Mouse (Mus musculus) liver, embryonic 14.5 days (tissue): ENCODE measurements at regions not wholly inside any gene's neighbourhood (a gene's known extent, or its start where the extent isn't known, plus 50 kb on each side); places are given as distances from the start of the nearest gene placed in this dataset.

Experiments
- ATAC-seq: fragments of 200-750 bp; cut with Nextera tagmentation; 2 replicates; pipeline ENCODE4 v1.8.0; 2017; ENCODE audit warnings: moderate number of reproducible peaks, mild to moderate bottlenecking, moderate library complexity; ENCODE audit not compliant: insufficient read depth
- DNase-seq, 3 experiments: peaks; one replicate each; pipeline ENCODE4 v3.0.0-alpha.2; 2012 to 2013; ENCODE audit warnings: low read depth in 3 of 3, low spot score in 3 of 3
- H3K27ac ChIP-seq: fragments of 300-500 bp; sonication (generic); 2 replicates; pipeline ENCODE4 v1.5.1; 2014; ENCODE audit warnings: moderate library complexity, mild to moderate bottlenecking, control low read depth, inconsistent platforms
- H3K27me3 ChIP-seq: fragments of 300-500 bp; sonication (generic); 2 replicates; pipeline ENCODE4 v1.6.1; 2014; ENCODE audit warnings: mild to moderate bottlenecking, low read length, moderate library complexity; ENCODE audit not compliant: control insufficient read depth, insufficient read depth
- H3K36me3 ChIP-seq: fragments of 300-500 bp; sonication (generic); replicated peaks from 2 replicates; pipeline ENCODE4 v1.6.1; 2014; ENCODE audit warnings: low read depth; ENCODE audit not compliant: control insufficient read depth, insufficient read depth
- H3K4me1 ChIP-seq, 2 experiments: fragments of 200-500 bp in 1 of 2; fragments of 300-500 bp in 1 of 2; sonication (generic) in 1 of 2; replicated peaks; 2 replicates each; pipeline ENCODE4 v1.6.1; 2012 to 2014; ENCODE audit warnings: antibody characterized with exemption in 1 of 2, inconsistent platforms in 1 of 2, low read length in 1 of 2; ENCODE audit not compliant: control insufficient read depth in 2 of 2, insufficient read depth in 2 of 2
- H3K4me2 ChIP-seq: fragments of 300-500 bp; sonication (generic); 2 replicates; pipeline ENCODE4 v1.6.1; 2014; ENCODE audit warnings: low read depth, mild to moderate bottlenecking, control low read depth, moderate library complexity
- H3K4me3 ChIP-seq, 2 experiments: fragments of 200-500 bp in 1 of 2; fragments of 300-500 bp in 1 of 2; sonication (generic) in 1 of 2; 2 replicates each; pipeline ENCODE4 v1.5.1; 2012 to 2014; ENCODE audit warnings: low read depth in 2 of 2, low read length in 2 of 2, mild to moderate bottlenecking in 2 of 2, control low read depth in 1 of 2, inconsistent platforms in 1 of 2, moderate library complexity in 1 of 2; ENCODE audit not compliant: insufficient read depth in 1 of 2
- H3K9ac ChIP-seq: fragments of 300-500 bp; sonication (generic); replicated peaks from 2 replicates; pipeline ENCODE4 v1.6.1; 2014; ENCODE audit warnings: mild to moderate bottlenecking, control low read depth, moderate library complexity
- H3K9me3 ChIP-seq: fragments of 300-500 bp; sonication (generic); 2 replicates; pipeline ENCODE4 v1.6.1; 2016; ENCODE audit warnings: low read length, mixed read lengths; ENCODE audit not compliant: control insufficient read depth
- CTCF ChIP-seq: IDR thresholded peaks from 2 replicates; pipeline ENCODE4 v1.5.1; 2016; ENCODE audit warnings: antibody characterized with exemption, low read depth, control low read depth
- EP300 ChIP-seq: IDR thresholded peaks from 2 replicates; pipeline ENCODE4 v1.6.1; 2016; ENCODE audit warnings: antibody characterized with exemption, low read depth
- WGBS: fragments of 180-500 bp; shearing (Covaris S2); extraction: QIAGEN DNeasy Blood & Tissue Kit; methylation state at CpG from one replicate; pipeline ENCODE4 v1.1.7; 2014; ENCODE audit not compliant: insufficient replicate concordance; 5-methylcytosine and 5-hydroxymethylcytosine counted together

GRCm38 (mm10) chr17:45830324-45830723, 96.7 kb upstream of the 1600014C23Rik start:
- no peak for ATAC-seq
- no peaks in the 10 kb centered on the region for H3K36me3 ChIP-seq
- no peaks in the 10 kb centered on the region for H3K4me1 ChIP-seq
- no peak overlapping the region for H3K4me3 ChIP-seq
- 60% methylated on average over 5 of the region's 5 CpGs for WGBS
- no peak overlapping the region for H3K9ac ChIP-seq
- no peaks in the 10 kb centered on the region for H3K27me3 ChIP-seq
- no peak for DNase-seq
- no peak overlapping the region for H3K4me2 ChIP-seq
- H3K9me3 ChIP-seq: no peaks in the 10 kb centered on the region
- H3K27ac ChIP-seq: no peak overlapping the region
- peak; percentile 56 for TF ChIP-seq CTCF
- no peak for TF ChIP-seq EP300

- WGBS: 69% methylated on average over 9 of the region's 9 CpGs
- Histone ChIP-seq H3K9me3 (no peaks in the 10 kb centered on the region), H3K4me1 (no peaks in the 10 kb centered on the region), H3K36me3 (no peaks in the 10 kb centered on the region), H3K4me2 (no peak overlapping the region), H3K9ac (no peak overlapping the region), H3K27me3 (no peaks in the 10 kb centered on the region), H3K4me3 (no peak overlapping the region), H3K27ac (no peak overlapping the region)
- DNase-seq (no peak), ATAC-seq (no peak)
- TF ChIP-seq CTCF: no peak
- no peak for TF ChIP-seq EP300
Measured at GRCm38 (mm10) chr17:45829571-45829970, 95.9 kb upstream of the 1600014C23Rik start.

- Histone ChIP-seq H3K36me3 (no peaks in the 10 kb centered on the region), H3K4me1 (no peaks in the 10 kb centered on the region), H3K27me3 (no peaks in the 10 kb centered on the region), H3K9ac (no peak overlapping the region), H3K4me2 (no peak overlapping the region), H3K27ac (no peak overlapping the region), H3K9me3 (no peaks in the 10 kb centered on the region), H3K4me3 (no peak overlapping the region)
- ATAC-seq (no peak), DNase-seq (no peak)
- WGBS: 72% methylated on average over 11 of the region's 11 CpGs
- TF ChIP-seq EP300: no peak
- TF ChIP-seq CTCF: no peak
Measured at GRCm38 (mm10) chr17:45828843-45829242, 95.2 kb upstream of the 1600014C23Rik start.

- no peak for DNase-seq
- H3K9me3 ChIP-seq: no peaks in the 10 kb centered on the region
- ATAC-seq: no peak
- no peak overlapping the region for H3K27ac ChIP-seq
- no peaks in the 10 kb centered on the region for H3K27me3 ChIP-seq
- no peak overlapping the region for H3K4me3 ChIP-seq
- 49% methylated on average over 9 of the region's 9 CpGs for WGBS
- no peak overlapping the region for H3K4me2 ChIP-seq
- no peak overlapping the region for H3K9ac ChIP-seq
- H3K4me1 ChIP-seq: no peaks in the 10 kb centered on the region
- no peak for TF ChIP-seq EP300
- no peak for TF ChIP-seq CTCF
- no peaks in the 10 kb centered on the region for H3K36me3 ChIP-seq
Measured at GRCm38 (mm10) chr17:45828284-45828824, 94.7 kb upstream of the 1600014C23Rik start.

GRCm38 (mm10) chr17:45824977-45825376, 91.3 kb upstream of the 1600014C23Rik start:
- Histone ChIP-seq H3K4me3 (no peak overlapping the region), H3K9ac (no peak overlapping the region), H3K4me1 (no peaks in the 10 kb centered on the region), H3K4me2 (no peak overlapping the region), H3K36me3 (no peaks in the 10 kb centered on the region), H3K9me3 (no peaks in the 10 kb centered on the region), H3K27me3 (no peaks in the 10 kb centered on the region), H3K27ac (no peak overlapping the region)
- WGBS: 45% methylated on average over 8 of the region's 8 CpGs
- no peak for DNase-seq
- no peak for ATAC-seq
- TF ChIP-seq EP300 (no peak), CTCF (no peak)
